Mouse (Mus musculus) skeletal muscle tissue, adult 2 months (tissue): ENCODE results near the gene Dph5.
"Not testable (repeated sequence)": the region's sequence is repeated elsewhere in the genome, so short reads cannot be mapped to it uniquely, and the experiment has no call there.

Experiments used
- DNase-seq: peaks from one replicate; pipeline ENCODE4 v3.0.0-alpha.2; 2012; ENCODE audit warnings: low read depth, low spot score

Dph5 gene

GRCm38 (mm10) chr3:115892341-115892740, 4.7 kb downstream of the Dph5 start:
- DNase-seq: no peak

- DNase-seq: no peak
Measured at GRCm38 (mm10) chr3:115893166-115893565, 5.5 kb downstream of the Dph5 start.

GRCm38 (mm10) chr3:115898354-115898948, 10.8 kb downstream of the Dph5 start:
- DNase-seq: no peak

GRCm38 (mm10) chr3:115902301-115902956, 14.8 kb downstream of the Dph5 start:
- peak; percentile 13 for DNase-seq

- DNase-seq: no peak
Measured at GRCm38 (mm10) chr3:115905067-115905466, 17.4 kb downstream of the Dph5 start.

GRCm38 (mm10) chr3:115905567-115905966, 17.9 kb downstream of the Dph5 start:
- no peak for DNase-seq

- not testable (repeated sequence) for DNase-seq
Measured at GRCm38 (mm10) chr3:115907406-115907805, 19.8 kb downstream of the Dph5 start.

- peak; percentile 14 for DNase-seq
Measured at GRCm38 (mm10) chr3:115924401-115925190, 37.0 kb downstream of the Dph5 start.

- no peak for DNase-seq
Measured at GRCm38 (mm10) chr3:115926531-115926930, 38.9 kb downstream of the Dph5 start.

- DNase-seq: no peak
Measured at GRCm38 (mm10) chr3:115931701-115932100, 44.1 kb downstream of the Dph5 start.

GRCm38 (mm10) chr3:115933293-115934186, 45.9 kb downstream of the Dph5 start:
- DNase-seq: no peak

GRCm38 (mm10) chr3:115936734-115937599, 49.3 kb downstream of the Dph5 start:
- DNase-seq: peak; percentile 16

- no peak for DNase-seq
Measured at GRCm38 (mm10) chr3:115937807-115938206, 50.2 kb downstream of the Dph5 start.

- no peak for DNase-seq
Measured at GRCm38 (mm10) chr3:115940510-115940909, 52.9 kb downstream of the Dph5 start.

- DNase-seq: no peak
Measured at GRCm38 (mm10) chr3:115941464-115941863, 53.8 kb downstream of the Dph5 start.

- no peak for DNase-seq
Measured at GRCm38 (mm10) chr3:115944376-115944775, 56.7 kb downstream of the Dph5 start.

GRCm38 (mm10) chr3:115946272-115946671, 58.6 kb downstream of the Dph5 start:
- no peak for DNase-seq

GRCm38 (mm10) chr3:115949220-115949920, 61.7 kb downstream of the Dph5 start:
- no peak for DNase-seq

- DNase-seq: peak; percentile 19
Measured at GRCm38 (mm10) chr3:115949921-115950877, 62.6 kb downstream of the Dph5 start.
